Mouse (Mus musculus) limb, embryonic 15.5 days (tissue): ENCODE results near the gene Meis3. TPM values are rescaled to one million over a fixed set of nuclear protein-coding genes. Genes with fewer than 3 reads are reported as not detected.

Experiments used
- ATAC-seq: fragments of 200-750 bp; cut with Nextera tagmentation; 2 replicates; pipeline ENCODE4 v1.8.0; 2017; ENCODE audit warnings: low read depth, moderate TSS enrichment; ENCODE audit not compliant: insufficient number of reproducible peaks, low FRiP score, low TSS enrichment
- H3K27ac ChIP-seq: fragments of 300-500 bp; sonication (generic); 2 replicates; pipeline ENCODE4 v1.5.1; 2015; ENCODE audit warnings: moderate library complexity, mild to moderate bottlenecking, inconsistent platforms
- H3K27me3 ChIP-seq: fragments of 300-500 bp; sonication (generic); 2 replicates; pipeline ENCODE4 v1.6.1; 2015; ENCODE audit warnings: inconsistent platforms
- H3K36me3 ChIP-seq: fragments of 300-500 bp; sonication (generic); 2 replicates; pipeline ENCODE4 v1.6.1; 2015; ENCODE audit warnings: inconsistent platforms
- H3K4me1 ChIP-seq: fragments of 300-500 bp; sonication (generic); 2 replicates; pipeline ENCODE4 v1.6.1; 2015; ENCODE audit warnings: inconsistent platforms
- H3K4me2 ChIP-seq: fragments of 300-500 bp; sonication (generic); 2 replicates; pipeline ENCODE4 v1.6.1; 2015; ENCODE audit warnings: mild to moderate bottlenecking, inconsistent platforms
- H3K4me3 ChIP-seq: fragments of 300-500 bp; sonication (generic); 2 replicates; pipeline ENCODE4 v1.5.1; 2015; ENCODE audit warnings: mild to moderate bottlenecking, inconsistent platforms
- H3K9ac ChIP-seq: fragments of 300-500 bp; sonication (generic); 2 replicates; pipeline ENCODE4 v1.6.1; 2015; ENCODE audit warnings: inconsistent platforms
- H3K9me3 ChIP-seq: fragments of 300-500 bp; sonication (generic); 2 replicates; pipeline ENCODE4 v1.6.1; 2016; ENCODE audit warnings: inconsistent platforms
- WGBS: fragments of 180-500 bp; shearing (Covaris S2); methylation state at CpG from one replicate; pipeline ENCODE4 v1.1.7; 2015; 5-methylcytosine and 5-hydroxymethylcytosine counted together
- polyA plus RNA-seq: library from polyadenylated mRNA; unstranded; fragments of >200 nt; fragmentation: Nextera tagmentation; extraction: Ambion mirVana; gene quantifications from 2 replicates; pipeline ENCODE4 v1.2.1, GENCODE M21; 2015

Meis3 gene
- polyA plus RNA-seq, 1 experiment from 2014 or later = 18.3 TPM

- Histone ChIP-seq H3K4me1 (peaks cover 11% of the 10 kb centered on the region), H3K9ac (no peak overlapping the region), H3K27me3 (peaks cover 46% of the 10 kb centered on the region), H3K4me2 (no peak overlapping the region), H3K9me3 (no peaks in the 10 kb centered on the region; the same call in 1 of the 2 replicates), H3K4me3 (no peak overlapping the region), H3K36me3 (no peaks in the 10 kb centered on the region), H3K27ac (no peak overlapping the region)
- 0% methylated on average over 1 of the region's 1 CpGs for WGBS
- ATAC-seq = no peak
Measured at GRCm38 (mm10) chr7:16172141-16172581, 2.7 kb upstream of the Meis3 start.

- Histone ChIP-seq H3K27ac (no peak overlapping the region), H3K27me3 (peaks cover 51% of the 10 kb centered on the region), H3K4me2 (no peak overlapping the region), H3K4me3 (no peak overlapping the region), H3K9ac (no peak overlapping the region), H3K36me3 (no peaks in the 10 kb centered on the region), H3K4me1 (peaks cover 11% of the 10 kb centered on the region), H3K9me3 (no peaks in the 10 kb centered on the region)
- no peak for ATAC-seq
- WGBS = 24% methylated on average over 1 of the region's 1 CpGs
Measured at GRCm38 (mm10) chr7:16172586-16173140, 2.2 kb upstream of the Meis3 start.

- H3K27me3 ChIP-seq = peaks cover 53% of the 10 kb centered on the region
- H3K36me3 ChIP-seq = no peaks in the 10 kb centered on the region
- H3K4me2 ChIP-seq = no peak overlapping the region
- ATAC-seq = no peak
- no peak overlapping the region for H3K27ac ChIP-seq
- 11% methylated on average over 5 of the region's 5 CpGs for WGBS
- peaks cover 11% of the 10 kb centered on the region for H3K4me1 ChIP-seq
- H3K9ac ChIP-seq = no peak overlapping the region
- H3K4me3 ChIP-seq = no peak overlapping the region
- H3K9me3 ChIP-seq = no peaks in the 10 kb centered on the region
Measured at GRCm38 (mm10) chr7:16173146-16173545, 1.7 kb upstream of the Meis3 start.

- 0% methylated on average over 10 of the region's 10 CpGs for WGBS
- peak overlapping the region; percentile 76 for H3K4me2 ChIP-seq
- no peak for ATAC-seq
- H3K9me3 ChIP-seq = no peaks in the 10 kb centered on the region
- peaks cover 11% of the 10 kb centered on the region for H3K4me1 ChIP-seq
- no peaks in the 10 kb centered on the region for H3K36me3 ChIP-seq
- no peak overlapping the region for H3K27ac ChIP-seq
- peak overlapping the region; percentile 33; the same call in 1 of the 2 replicates for H3K9ac ChIP-seq
- H3K27me3 ChIP-seq = peaks cover 53% of the 10 kb centered on the region
- H3K4me3 ChIP-seq = peak overlapping the region; percentile 54
Measured at GRCm38 (mm10) chr7:16175542-16175931, 647 bp downstream of the Meis3 start.

- Histone ChIP-seq H3K4me3 (no peak overlapping the region), H3K9me3 (no peaks in the 10 kb centered on the region), H3K27me3 (peaks cover 44% of the 10 kb centered on the region), H3K4me1 (peaks cover 11% of the 10 kb centered on the region), H3K36me3 (no peaks in the 10 kb centered on the region), H3K9ac (no peak overlapping the region), H3K27ac (no peak overlapping the region), H3K4me2 (no peak overlapping the region)
- 64% methylated on average over 4 of the region's 4 CpGs for WGBS
- no peak for ATAC-seq
Measured at GRCm38 (mm10) chr7:16178114-16178513, 3.2 kb downstream of the Meis3 start.

- Histone ChIP-seq H3K27me3 (no peaks in the 10 kb centered on the region), H3K9me3 (no peaks in the 10 kb centered on the region), H3K36me3 (no peaks in the 10 kb centered on the region), H3K4me1 (no peaks in the 10 kb centered on the region), H3K27ac (no peak overlapping the region), H3K9ac (no peak overlapping the region), H3K4me3 (no peak overlapping the region), H3K4me2 (no peak overlapping the region)
- ATAC-seq = no peak
- 15% methylated on average over 8 of the region's 8 CpGs for WGBS
Measured at GRCm38 (mm10) chr7:16183663-16184062, 8.8 kb downstream of the Meis3 start.

- Histone ChIP-seq H3K9me3 (no peaks in the 10 kb centered on the region), H3K4me1 (no peaks in the 10 kb centered on the region), H3K36me3 (no peaks in the 10 kb centered on the region), H3K4me2 (no peak overlapping the region), H3K27ac (no peak overlapping the region), H3K27me3 (peaks cover 6% of the 10 kb centered on the region; the same call in 1 of the 2 replicates), H3K9ac (no peak overlapping the region), H3K4me3 (no peak overlapping the region)
- no peak for ATAC-seq
- 79% methylated on average over 8 of the region's 8 CpGs for WGBS
Measured at GRCm38 (mm10) chr7:16187494-16187893, 12.6 kb downstream of the Meis3 start.

- 18% methylated on average over 5 of the region's 5 CpGs for WGBS
- H3K36me3 ChIP-seq = peaks cover 10% of the 10 kb centered on the region
- no peak overlapping the region for H3K4me3 ChIP-seq
- no peak overlapping the region for H3K27ac ChIP-seq
- peaks cover 6% of the 10 kb centered on the region; the same call in 1 of the 2 replicates for H3K27me3 ChIP-seq
- no peak overlapping the region for H3K9ac ChIP-seq
- H3K4me2 ChIP-seq = no peak overlapping the region
- H3K9me3 ChIP-seq = no peaks in the 10 kb centered on the region
- H3K4me1 ChIP-seq = no peaks in the 10 kb centered on the region
- no peak for ATAC-seq
Measured at GRCm38 (mm10) chr7:16192315-16192714, 17.4 kb downstream of the Meis3 start.

- Histone ChIP-seq H3K4me3 (no peak overlapping the region), H3K36me3 (peaks cover 24% of the 10 kb centered on the region), H3K9me3 (no peaks in the 10 kb centered on the region), H3K27ac (no peak overlapping the region), H3K9ac (no peak overlapping the region), H3K4me2 (no peak overlapping the region), H3K4me1 (no peaks in the 10 kb centered on the region), H3K27me3 (peaks cover 6% of the 10 kb centered on the region; the same call in 1 of the 2 replicates)
- 38% methylated on average over 3 of the region's 3 CpGs for WGBS
- ATAC-seq = no peak
Measured at GRCm38 (mm10) chr7:16193702-16194101, 18.8 kb downstream of the Meis3 start.

- Histone ChIP-seq H3K9me3 (no peaks in the 10 kb centered on the region), H3K36me3 (peaks cover 51% of the 10 kb centered on the region), H3K4me2 (no peak overlapping the region), H3K27ac (no peak overlapping the region), H3K4me3 (no peak overlapping the region), H3K9ac (no peak overlapping the region), H3K4me1 (no peaks in the 10 kb centered on the region), H3K27me3 (no peaks in the 10 kb centered on the region)
- no peak for ATAC-seq
- WGBS = 47% methylated on average over 4 of the region's 6 CpGs
Measured at GRCm38 (mm10) chr7:16196616-16197015, 21.7 kb downstream of the Meis3 start.

GRCm38 (mm10) chr7:16197166-16197565, 22.3 kb downstream of the Meis3 start:
- H3K4me3 ChIP-seq = no peak overlapping the region
- no peaks in the 10 kb centered on the region for H3K27me3 ChIP-seq
- peaks cover 56% of the 10 kb centered on the region for H3K36me3 ChIP-seq
- no peak for ATAC-seq
- H3K4me1 ChIP-seq = no peaks in the 10 kb centered on the region
- no peak overlapping the region for H3K9ac ChIP-seq
- WGBS = 64% methylated on average over 5 of the region's 5 CpGs
- no peak overlapping the region for H3K4me2 ChIP-seq
- no peak overlapping the region for H3K27ac ChIP-seq
- no peaks in the 10 kb centered on the region for H3K9me3 ChIP-seq

GRCm38 (mm10) chr7:16198540-16198939, 23.6 kb downstream of the Meis3 start:
- Histone ChIP-seq H3K9me3 (no peaks in the 10 kb centered on the region), H3K4me3 (no peak overlapping the region), H3K27ac (no peak overlapping the region), H3K4me2 (no peak overlapping the region), H3K36me3 (peaks cover 70% of the 10 kb centered on the region), H3K4me1 (no peaks in the 10 kb centered on the region), H3K27me3 (no peaks in the 10 kb centered on the region), H3K9ac (no peak overlapping the region)
- ATAC-seq = no peak
- 82% methylated on average over 11 of the region's 11 CpGs for WGBS

- Histone ChIP-seq H3K9me3 (no peaks in the 10 kb centered on the region), H3K4me2 (no peak overlapping the region), H3K27ac (no peak overlapping the region), H3K9ac (no peak overlapping the region), H3K4me3 (no peak overlapping the region), H3K4me1 (no peaks in the 10 kb centered on the region), H3K36me3 (peaks cover 86% of the 10 kb centered on the region), H3K27me3 (no peaks in the 10 kb centered on the region)
- WGBS = 88% methylated on average over 6 of the region's 6 CpGs
- no peak for ATAC-seq
Measured at GRCm38 (mm10) chr7:16201136-16201535, 26.2 kb downstream of the Meis3 start.
